Mouse (Mus musculus): ENCODE measurements around the gene Gm14214. TPM values are rescaled to one million over a fixed set of nuclear protein-coding genes. Genes with fewer than 3 reads are reported as not detected.

Gene Gm14214
- total RNA-seq (2014; rRNA removed) (not detected in 2 replicates), polyA plus RNA-seq (2015; fragmentation: Nextera tagmentation; extraction: Ambion mirVana) (not detected in 2 replicates)

- DNase-seq (ENCODE audit: low spot score) (no peak), ATAC-seq (no peak)
- Histone ChIP-seq H3K4me3 (ENCODE audit: low read length) (no peak within 1 kb of the TSS), H3K27ac (no peak within 1 kb of the TSS), H3K4me1 (ENCODE audit: insufficient read depth, low read length) (no peaks in the 10 kb centered on the region), H3K36me3 (ENCODE audit: insufficient read depth, low read length) (no peaks in the 10 kb centered on the region), H3K9me3 (ENCODE audit: low read length) (no peaks in the 10 kb centered on the region), H3K27me3 (ENCODE audit: insufficient read depth, low read length) (no peaks in the 10 kb centered on the region), H3K9ac (replicated peaks; ENCODE audit: low read length) (no peak within 1 kb of the TSS), H3K4me2 (ENCODE audit: low read depth, low read length) (no peak within 1 kb of the TSS)
- TF ChIP-seq CTCF (IDR thresholded peaks at IDR 0.05; ENCODE audit: low read depth), result no peak
These were observed at the start of gene Gm14214 for GRCm38 (mm10) chr2:154769930-154770329. Gene Gm14214, minus strand, starts transcription at chr2:154770030.

GRCm38 (mm10) chr2:154818599-154818998 is 48.8 kb upstream of the Gm14214 start:
- no peak overlapping the region for H3K4me2 ChIP-seq (ENCODE audit: low read depth, low read length)
- TF ChIP-seq CTCF (IDR thresholded peaks at IDR 0.05; ENCODE audit: low read depth), result no peak
- no peak for ATAC-seq
- DNase-seq (ENCODE audit: low spot score), result no peak
- WGBS, result 82% methylated on average over 1 of the region's 1 CpGs
- no peaks in the 10 kb centered on the region for H3K4me1 ChIP-seq (ENCODE audit: insufficient read depth, low read length)
- H3K36me3 ChIP-seq (ENCODE audit: insufficient read depth, low read length), result no peaks in the 10 kb centered on the region
- no peaks in the 10 kb centered on the region for H3K27me3 ChIP-seq (ENCODE audit: insufficient read depth, low read length)
- H3K9ac ChIP-seq (replicated peaks; ENCODE audit: low read length), result no peak overlapping the region
- H3K27ac ChIP-seq, result no peak overlapping the region
- no peak overlapping the region for H3K4me3 ChIP-seq (ENCODE audit: low read length)
- no peaks in the 10 kb centered on the region for H3K9me3 ChIP-seq (ENCODE audit: low read length)

DNA sequence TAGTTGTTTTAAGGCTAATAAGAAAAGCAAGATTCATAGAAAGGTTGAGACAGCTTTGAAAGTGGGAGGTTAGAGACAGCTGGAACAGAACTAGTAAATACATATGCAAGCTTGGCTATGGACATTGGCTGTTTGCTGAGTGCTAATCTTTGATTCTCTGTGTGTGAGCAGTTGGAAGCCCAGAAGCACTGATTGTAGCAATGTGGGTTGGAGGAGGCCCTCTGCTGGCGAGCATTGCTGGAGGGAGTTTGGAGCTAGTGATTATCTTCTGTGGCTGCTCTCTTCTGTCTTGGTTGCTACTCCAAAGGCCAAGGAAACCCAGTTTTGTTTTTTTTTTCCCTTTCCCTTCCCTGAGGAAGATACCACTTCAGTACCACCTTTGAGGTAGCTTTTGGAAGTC is 48.0 kb upstream of the Gm14214 start:
- peak; percentile 74 for TF ChIP-seq CTCF (IDR thresholded peaks at IDR 0.05; ENCODE audit: low read depth)
- H3K4me3 ChIP-seq (ENCODE audit: low read length), result no peak overlapping the region
- no peaks in the 10 kb centered on the region for H3K27me3 ChIP-seq (ENCODE audit: insufficient read depth, low read length)
- no peaks in the 10 kb centered on the region for H3K9me3 ChIP-seq (ENCODE audit: low read length)
- H3K36me3 ChIP-seq (ENCODE audit: insufficient read depth, low read length), result no peaks in the 10 kb centered on the region
- H3K4me2 ChIP-seq (ENCODE audit: low read depth, low read length), result no peak overlapping the region
- no peaks in the 10 kb centered on the region for H3K4me1 ChIP-seq (ENCODE audit: insufficient read depth, low read length)
- H3K27ac ChIP-seq, result no peak overlapping the region
- no peak overlapping the region for H3K9ac ChIP-seq (replicated peaks; ENCODE audit: low read length)
- DNase-seq (ENCODE audit: low spot score) (peak; percentile 64), ATAC-seq (no peak)
- WGBS, result 18% methylated on average over 1 of the region's 1 CpGs

DNA sequence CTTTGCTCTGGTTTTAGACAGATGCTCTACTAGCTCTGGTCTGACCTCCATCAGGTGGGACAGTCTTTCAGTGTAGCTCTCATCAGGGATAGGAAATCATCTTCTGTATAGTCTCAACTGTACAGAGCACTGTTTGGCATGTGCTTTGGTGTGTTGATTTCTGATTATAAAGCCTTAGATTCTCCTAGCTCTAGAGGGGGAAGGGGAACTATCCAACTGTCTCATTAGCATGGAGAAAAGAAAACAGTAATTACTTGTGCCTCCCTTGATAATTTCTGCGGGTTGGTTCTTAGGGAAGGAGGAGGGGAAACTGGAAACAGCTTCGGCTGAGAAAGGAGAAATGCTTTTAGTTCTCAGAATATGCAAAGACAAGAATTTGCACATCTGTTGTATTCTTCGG is 47.3 kb upstream of the Gm14214 start:
- no peaks in the 10 kb centered on the region for H3K4me1 ChIP-seq (ENCODE audit: insufficient read depth, low read length)
- no peak; the same call in 1 of the 2 replicates for ATAC-seq
- DNase-seq (ENCODE audit: low spot score), result peak; percentile 36
- no peaks in the 10 kb centered on the region for H3K9me3 ChIP-seq (ENCODE audit: low read length)
- H3K27me3 ChIP-seq (ENCODE audit: insufficient read depth, low read length), result no peaks in the 10 kb centered on the region
- WGBS, result 26% methylated on average over 3 of the region's 3 CpGs
- no peak overlapping the region for H3K27ac ChIP-seq
- H3K4me2 ChIP-seq (ENCODE audit: low read depth, low read length), result no peak overlapping the region
- no peak overlapping the region for H3K4me3 ChIP-seq (ENCODE audit: low read length)
- no peak overlapping the region for H3K9ac ChIP-seq (replicated peaks; ENCODE audit: low read length)
- TF ChIP-seq CTCF (IDR thresholded peaks at IDR 0.05; ENCODE audit: low read depth), result no peak
- no peaks in the 10 kb centered on the region for H3K36me3 ChIP-seq (ENCODE audit: insufficient read depth, low read length)

GRCm38 (mm10) chr2:154813426-154813825 is 43.6 kb upstream of the Gm14214 start:
- no peaks in the 10 kb centered on the region for H3K36me3 ChIP-seq (ENCODE audit: insufficient read depth, low read length)
- no peaks in the 10 kb centered on the region for H3K27me3 ChIP-seq (ENCODE audit: insufficient read depth, low read length)
- H3K4me1 ChIP-seq (ENCODE audit: insufficient read depth, low read length), result no peaks in the 10 kb centered on the region
- no peak overlapping the region for H3K9ac ChIP-seq (replicated peaks; ENCODE audit: low read length)
- no peaks in the 10 kb centered on the region for H3K9me3 ChIP-seq (ENCODE audit: low read length)
- no peak overlapping the region for H3K4me3 ChIP-seq (ENCODE audit: low read length)
- no peak overlapping the region for H3K27ac ChIP-seq
- 90% methylated on average over 2 of the region's 2 CpGs for WGBS
- DNase-seq (ENCODE audit: low spot score) (no peak), ATAC-seq (no peak)
- TF ChIP-seq CTCF (IDR thresholded peaks at IDR 0.05; ENCODE audit: low read depth), result no peak
- H3K4me2 ChIP-seq (ENCODE audit: low read depth, low read length), result no peak overlapping the region

GRCm38 (mm10) chr2:154810821-154811220 is 41.0 kb upstream of the Gm14214 start:
- DNase-seq (ENCODE audit: low spot score), result no peak
- TF ChIP-seq CTCF (IDR thresholded peaks at IDR 0.05; ENCODE audit: low read depth), result no peak
- Histone ChIP-seq H3K27me3 (ENCODE audit: insufficient read depth, low read length) (no peaks in the 10 kb centered on the region), H3K4me1 (ENCODE audit: insufficient read depth, low read length) (0 out of 2 replicates have a peak, but pooled peaks cover 3% of the 10 kb centered on the region), H3K36me3 (ENCODE audit: insufficient read depth, low read length) (no peaks in the 10 kb centered on the region), H3K4me2 (ENCODE audit: low read depth, low read length) (no peak overlapping the region), H3K4me3 (ENCODE audit: low read length) (no peak overlapping the region), H3K9ac (replicated peaks; ENCODE audit: low read length) (no peak overlapping the region), H3K27ac (no peak overlapping the region), H3K9me3 (ENCODE audit: low read length) (no peaks in the 10 kb centered on the region)
- no peak for ATAC-seq
- 42% methylated on average over 1 of the region's 1 CpGs for WGBS

GRCm38 (mm10) chr2:154809107-154809762 is 39.4 kb upstream of the Gm14214 start:
- DNase-seq (ENCODE audit: low spot score) (peak; percentile 27), ATAC-seq (no peak)
- no peak overlapping the region for H3K9ac ChIP-seq (replicated peaks; ENCODE audit: low read length)
- H3K4me2 ChIP-seq (ENCODE audit: low read depth, low read length), result no peak overlapping the region
- H3K4me3 ChIP-seq (ENCODE audit: low read length), result no peak overlapping the region
- TF ChIP-seq CTCF (IDR thresholded peaks at IDR 0.05; ENCODE audit: low read depth), result peak; percentile 13; the same call in 1 of the 2 replicates
- 0 out of 2 replicates have a peak, but pooled peaks cover 5% of the 10 kb centered on the region for H3K4me1 ChIP-seq (ENCODE audit: insufficient read depth, low read length)
- 85% methylated on average over 1 of the region's 1 CpGs for WGBS
- H3K9me3 ChIP-seq (ENCODE audit: low read length), result no peaks in the 10 kb centered on the region
- H3K27me3 ChIP-seq (ENCODE audit: insufficient read depth, low read length), result no peaks in the 10 kb centered on the region
- no peak overlapping the region for H3K27ac ChIP-seq
- H3K36me3 ChIP-seq (ENCODE audit: insufficient read depth, low read length), result no peaks in the 10 kb centered on the region
